Mouse (Mus musculus): ENCODE data around the gene Snai3. TPM values are rescaled to one million over a fixed set of nuclear protein-coding genes. Genes with fewer than 3 reads are reported as not detected.

The Snai3 gene
- polyA plus RNA-seq (2014; fragmentation: Nextera tagmentation; extraction: Ambion mirVana) = not detected in 2 replicates

DNA sequence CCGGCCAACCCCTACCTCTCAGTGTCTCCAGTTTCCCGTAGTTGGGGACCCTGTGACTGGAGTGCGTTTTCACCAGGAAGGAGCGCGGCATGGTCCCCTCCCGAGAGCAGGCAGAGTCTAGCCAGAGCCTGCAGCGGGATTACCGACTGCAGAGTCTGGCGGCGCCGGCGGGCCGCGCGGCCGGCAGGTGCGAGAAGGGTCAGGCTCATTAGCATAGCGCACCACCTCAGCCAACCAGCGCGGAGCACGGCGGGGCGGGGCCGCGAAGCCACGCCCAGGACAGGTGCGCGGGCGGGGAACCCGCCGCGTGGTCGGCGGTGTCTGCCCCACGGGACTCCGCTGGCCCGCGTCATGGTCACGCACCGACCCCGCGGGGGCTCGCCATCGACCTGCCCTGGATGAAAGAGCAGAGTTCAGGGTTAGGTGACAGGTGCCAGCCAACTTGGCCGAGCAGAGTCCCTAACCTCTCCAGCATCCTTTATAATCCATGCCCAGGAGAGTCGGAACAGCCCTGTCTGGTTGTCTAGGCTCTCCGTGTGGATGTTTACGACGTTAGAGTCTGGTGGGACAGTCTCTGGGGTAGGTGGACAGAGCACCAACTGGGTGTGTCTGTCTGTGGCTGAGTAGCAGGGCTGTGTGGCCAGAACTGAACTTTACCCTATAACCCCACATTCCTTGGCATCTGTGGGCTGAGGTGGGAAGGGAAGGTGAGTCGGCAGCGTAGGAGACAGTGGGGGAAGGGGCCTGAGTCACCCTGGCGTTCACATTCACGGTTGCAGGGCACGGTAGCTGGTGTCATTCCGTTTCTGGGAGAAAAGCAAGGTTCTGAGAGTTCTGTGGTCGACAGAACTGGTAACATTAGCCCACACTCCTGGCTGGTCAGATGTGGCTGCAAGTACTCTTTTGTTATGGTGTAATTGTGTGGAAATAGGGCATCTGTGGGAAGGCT is at the start of gene Snai3:
Gene Snai3, minus strand, starts transcription at position 210 of the 949 bp plus-strand sequence.
- Histone ChIP-seq H3K36me3 (ENCODE audit: control insufficient read depth, insufficient read depth, low read length) (no peaks in the 10 kb centered on the region), H3K4me3 (ENCODE audit: low read depth, low read length) (peak within 1 kb of the TSS; percentile 21), H3K4me2 (ENCODE audit: low read depth) (peak within 1 kb of the TSS; percentile 48), H3K9ac (ENCODE audit: low read length) (peak within 1 kb of the TSS; percentile 14), H3K27ac (ENCODE audit: low read depth, low read length) (no peak within 1 kb of the TSS), H3K27me3 (ENCODE audit: control insufficient read depth, insufficient read depth, low read length) (peaks cover 32% of the 10 kb centered on the region), H3K4me1 (ENCODE audit: control insufficient read depth, insufficient read depth, low read length) (peaks cover 12% of the 10 kb centered on the region; the same call in 1 of the 2 replicates), H3K9me3 (ENCODE audit: control insufficient read depth, low read length) (no peaks in the 10 kb centered on the region)
- DNase-seq (ENCODE audit: low spot score) (peak; percentile 52), ATAC-seq (ENCODE audit: insufficient read depth, low FRiP score, low TSS enrichment) (peak; percentile 55; the same call in 1 of the 2 replicates)
- 3% methylated on average over 48 of the region's 56 CpGs for WGBS

DNA sequence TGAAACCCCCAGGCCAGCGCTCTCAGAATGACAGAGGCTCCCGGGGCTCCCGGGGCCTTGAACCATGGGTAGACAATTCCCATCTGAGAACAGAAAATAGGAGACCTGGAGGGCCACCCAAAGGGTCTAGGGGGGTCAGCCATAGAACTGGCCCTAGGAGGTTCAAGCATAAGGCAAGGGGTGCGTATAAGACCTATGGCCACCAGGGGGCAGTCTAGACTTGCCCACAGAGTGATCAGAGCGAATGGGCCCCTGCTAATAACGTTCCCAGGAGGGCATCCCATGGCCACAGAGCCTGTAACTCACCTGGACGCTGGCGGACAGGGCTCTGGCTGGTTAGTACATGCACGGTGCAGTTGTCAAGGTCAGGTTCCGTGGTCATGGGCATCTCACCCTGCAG is 40.3 kb upstream of the Snai3 start:
- Histone ChIP-seq H3K27me3 (ENCODE audit: control insufficient read depth, insufficient read depth, low read length) (no peaks in the 10 kb centered on the region), H3K9ac (ENCODE audit: low read length) (no peak overlapping the region), H3K9me3 (ENCODE audit: control insufficient read depth, low read length) (no peaks in the 10 kb centered on the region), H3K4me3 (ENCODE audit: low read depth, low read length) (no peak overlapping the region), H3K4me2 (ENCODE audit: low read depth) (no peak overlapping the region), H3K27ac (ENCODE audit: low read depth, low read length) (no peak overlapping the region), H3K4me1 (ENCODE audit: control insufficient read depth, insufficient read depth, low read length) (0 out of 2 replicates have a peak, but pooled peaks cover 3% of the 10 kb centered on the region), H3K36me3 (ENCODE audit: control insufficient read depth, insufficient read depth, low read length) (no peaks in the 10 kb centered on the region)
- WGBS = 41% methylated on average over 10 of the region's 10 CpGs
- ATAC-seq (ENCODE audit: insufficient read depth, low FRiP score, low TSS enrichment) = no peak
- DNase-seq (ENCODE audit: low spot score) = peak; percentile 78

DNA sequence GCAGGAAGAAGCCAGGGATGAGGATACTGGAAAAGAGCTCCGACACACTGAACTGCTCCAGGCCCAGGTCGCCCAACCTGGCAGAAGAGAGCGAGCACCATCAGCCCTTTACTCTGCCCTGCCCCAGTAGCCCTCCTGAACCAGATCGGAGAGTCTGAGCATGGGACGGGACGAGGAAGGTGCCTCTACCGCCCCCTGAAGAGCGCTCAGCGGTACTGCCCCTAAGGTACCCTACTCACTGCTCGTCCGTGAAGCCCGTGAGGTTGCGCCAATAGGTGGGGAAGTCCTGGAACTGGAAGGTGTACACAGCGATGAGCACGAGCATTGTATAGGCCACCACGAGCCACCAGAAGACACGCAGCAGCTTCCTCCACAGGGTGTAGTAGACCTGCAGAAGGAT is 37.4 kb upstream of the Snai3 start:
- Histone ChIP-seq H3K27ac (ENCODE audit: low read depth, low read length) (no peak overlapping the region), H3K9me3 (ENCODE audit: control insufficient read depth, low read length) (no peaks in the 10 kb centered on the region), H3K27me3 (ENCODE audit: control insufficient read depth, insufficient read depth, low read length) (no peaks in the 10 kb centered on the region), H3K36me3 (ENCODE audit: control insufficient read depth, insufficient read depth, low read length) (no peaks in the 10 kb centered on the region), H3K9ac (ENCODE audit: low read length) (no peak overlapping the region), H3K4me3 (ENCODE audit: low read depth, low read length) (no peak overlapping the region), H3K4me2 (ENCODE audit: low read depth) (no peak overlapping the region), H3K4me1 (ENCODE audit: control insufficient read depth, insufficient read depth, low read length) (no peaks in the 10 kb centered on the region)
- no peak for ATAC-seq (ENCODE audit: insufficient read depth, low FRiP score, low TSS enrichment)
- DNase-seq (ENCODE audit: low spot score) = no peak
- WGBS = 73% methylated on average over 17 of the region's 17 CpGs

DNA sequence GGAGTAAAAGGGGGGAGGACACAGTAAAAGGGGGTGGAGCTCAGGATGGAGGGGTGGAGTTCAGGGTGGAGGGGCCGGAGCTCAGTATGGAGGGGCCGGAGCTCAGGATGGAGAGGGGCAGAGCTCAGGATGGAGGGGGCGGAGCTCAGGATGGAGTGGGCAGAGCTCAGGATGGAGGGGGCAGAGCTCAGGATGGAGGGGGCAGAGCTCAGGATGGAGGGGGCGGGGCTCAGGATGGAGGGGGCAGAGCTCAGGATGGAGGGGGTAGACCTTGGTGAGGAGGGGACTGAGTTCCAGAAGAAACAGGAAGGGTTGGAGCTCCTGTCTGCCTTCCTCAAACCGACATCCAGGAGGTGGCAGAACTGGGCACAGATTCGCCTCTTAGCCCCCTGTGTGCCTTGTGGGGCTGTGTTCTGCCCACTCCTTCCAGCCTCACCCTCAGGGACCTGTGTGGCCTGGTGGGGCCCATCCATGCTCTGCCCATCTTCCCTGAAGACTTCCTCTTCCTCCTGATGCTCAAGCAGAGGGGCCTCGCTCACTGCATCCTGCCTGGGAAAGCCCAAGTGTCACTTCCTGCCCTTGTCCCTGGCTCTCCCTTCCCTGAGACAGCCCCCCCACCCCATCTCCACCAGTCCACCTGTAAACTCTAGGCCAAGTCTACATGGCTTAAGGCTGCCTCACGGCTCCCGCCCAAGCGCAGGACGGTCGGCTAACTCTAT is 36.6 kb upstream of the Snai3 start:
- H3K27ac ChIP-seq (ENCODE audit: low read depth, low read length) = no peak overlapping the region
- whole genome bisulfite sequencing = 91% methylated on average over 11 of the region's 12 CpGs
- H3K36me3 ChIP-seq (ENCODE audit: control insufficient read depth, insufficient read depth, low read length) = no peaks in the 10 kb centered on the region
- H3K4me1 ChIP-seq (ENCODE audit: control insufficient read depth, insufficient read depth, low read length) = no peaks in the 10 kb centered on the region
- H3K9ac ChIP-seq (ENCODE audit: low read length) = no peak overlapping the region
- no peak for ATAC-seq (ENCODE audit: insufficient read depth, low FRiP score, low TSS enrichment)
- DNase-seq (ENCODE audit: low spot score) = no peak
- H3K27me3 ChIP-seq (ENCODE audit: control insufficient read depth, insufficient read depth, low read length) = no peaks in the 10 kb centered on the region
- no peak overlapping the region for H3K4me3 ChIP-seq (ENCODE audit: low read depth, low read length)
- H3K4me2 ChIP-seq (ENCODE audit: low read depth) = no peak overlapping the region
- H3K9me3 ChIP-seq (ENCODE audit: control insufficient read depth, low read length) = no peaks in the 10 kb centered on the region

DNA sequence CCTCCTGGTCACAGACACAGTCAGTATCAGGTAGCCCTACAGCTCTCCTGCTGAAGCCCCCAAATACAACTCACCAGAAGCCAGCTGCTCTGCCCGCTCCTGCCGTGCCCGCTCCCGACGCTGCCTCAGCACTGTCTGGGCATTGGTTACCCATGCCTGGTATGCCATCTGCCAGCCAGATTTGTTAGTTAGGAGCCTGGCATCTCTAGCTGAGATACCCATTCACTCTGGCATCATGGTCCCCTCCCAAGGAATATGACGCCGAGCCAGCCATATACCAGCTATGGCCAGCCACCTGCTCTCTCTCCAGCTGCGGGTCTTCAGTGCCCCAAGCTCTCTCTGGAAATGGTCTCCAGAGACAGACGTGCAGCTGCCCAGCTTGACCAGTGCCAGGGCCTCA is 27.9 kb upstream of the Snai3 start:
- 94% methylated on average over 9 of the region's 9 CpGs for WGBS
- H3K9me3 ChIP-seq (ENCODE audit: control insufficient read depth, low read length) = no peaks in the 10 kb centered on the region
- no peaks in the 10 kb centered on the region for H3K4me1 ChIP-seq (ENCODE audit: control insufficient read depth, insufficient read depth, low read length)
- H3K4me2 ChIP-seq (ENCODE audit: low read depth) = no peak overlapping the region
- ATAC-seq (ENCODE audit: insufficient read depth, low FRiP score, low TSS enrichment) (no peak), DNase-seq (ENCODE audit: low spot score) (no peak)
- H3K4me3 ChIP-seq (ENCODE audit: low read depth, low read length) = no peak overlapping the region
- no peaks in the 10 kb centered on the region for H3K27me3 ChIP-seq (ENCODE audit: control insufficient read depth, insufficient read depth, low read length)
- H3K9ac ChIP-seq (ENCODE audit: low read length) = no peak overlapping the region
- no peak overlapping the region for H3K27ac ChIP-seq (ENCODE audit: low read depth, low read length)
- peaks cover 7% of the 10 kb centered on the region for H3K36me3 ChIP-seq (ENCODE audit: control insufficient read depth, insufficient read depth, low read length)

DNA sequence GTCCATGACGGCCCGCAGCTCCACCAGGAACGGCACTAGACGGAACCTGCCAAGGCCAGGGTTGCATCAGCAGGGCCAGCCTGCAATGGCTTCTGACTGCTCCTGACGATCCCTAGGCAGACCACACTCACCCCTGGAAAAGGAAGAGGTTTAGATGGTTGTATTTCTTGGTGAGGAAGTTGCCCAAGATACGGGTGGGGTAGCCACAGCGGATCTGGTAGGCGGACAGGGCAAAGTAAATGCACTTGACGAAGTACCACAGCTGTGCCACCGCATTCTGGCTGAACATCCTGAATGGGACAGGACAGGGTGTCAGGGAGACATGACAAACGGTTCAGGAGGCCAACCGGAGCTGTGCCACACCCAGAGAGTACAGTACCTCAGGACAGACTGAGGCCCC is 24.3 kb upstream of the Snai3 start:
- Histone ChIP-seq H3K36me3 (ENCODE audit: control insufficient read depth, insufficient read depth, low read length) (peaks cover 28% of the 10 kb centered on the region), H3K27me3 (ENCODE audit: control insufficient read depth, insufficient read depth, low read length) (no peaks in the 10 kb centered on the region), H3K27ac (ENCODE audit: low read depth, low read length) (no peak overlapping the region), H3K9me3 (ENCODE audit: control insufficient read depth, low read length) (no peaks in the 10 kb centered on the region), H3K9ac (ENCODE audit: low read length) (no peak overlapping the region), H3K4me2 (ENCODE audit: low read depth) (no peak overlapping the region), H3K4me1 (ENCODE audit: control insufficient read depth, insufficient read depth, low read length) (no peaks in the 10 kb centered on the region), H3K4me3 (ENCODE audit: low read depth, low read length) (no peak overlapping the region)
- DNase-seq (ENCODE audit: low spot score) (no peak), ATAC-seq (ENCODE audit: insufficient read depth, low FRiP score, low TSS enrichment) (no peak)
- 93% methylated on average over 12 of the region's 12 CpGs for WGBS

DNA sequence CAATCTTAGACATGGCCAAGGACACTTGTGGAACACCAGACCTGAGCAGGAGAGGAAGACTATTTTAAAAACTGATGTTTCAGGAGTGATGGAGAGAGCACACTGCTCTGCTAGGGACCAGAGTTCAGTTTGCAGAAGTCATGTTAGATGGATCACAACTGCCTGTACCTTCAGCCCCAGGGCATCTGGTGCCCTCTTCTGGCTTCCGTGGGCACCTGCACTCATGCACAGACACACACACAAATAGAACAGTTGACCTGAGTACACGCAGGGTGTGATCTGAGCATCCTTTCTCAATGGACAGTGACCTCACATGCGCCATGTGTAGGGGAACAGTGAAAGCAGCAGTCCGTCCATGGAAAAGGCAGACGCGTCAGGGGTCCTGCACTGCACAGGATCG is 23.3 kb upstream of the Snai3 start:
- H3K36me3 ChIP-seq (ENCODE audit: control insufficient read depth, insufficient read depth, low read length) = peaks cover 33% of the 10 kb centered on the region
- no peak for ATAC-seq (ENCODE audit: insufficient read depth, low FRiP score, low TSS enrichment)

DNA sequence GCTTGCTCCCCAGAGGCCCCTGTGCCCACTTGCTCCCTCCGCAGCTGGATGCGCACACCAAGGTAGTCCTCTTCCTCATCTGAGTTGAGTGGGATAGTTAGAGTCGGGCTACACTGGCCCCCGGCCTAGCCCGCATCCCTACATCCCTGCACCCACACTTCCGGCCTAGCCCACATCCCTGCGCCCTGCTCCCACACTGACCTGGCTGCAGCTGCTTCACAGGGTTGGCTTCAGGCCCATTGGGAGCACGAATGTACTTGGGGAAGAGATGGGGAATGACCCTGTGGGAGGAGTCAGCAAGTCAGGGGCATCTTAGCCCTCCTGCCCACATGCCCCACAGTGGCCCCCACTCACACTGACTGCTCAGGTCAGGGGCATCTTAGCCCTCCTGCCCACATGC is 21.9 kb upstream of the Snai3 start:
- peaks cover 36% of the 10 kb centered on the region for H3K36me3 ChIP-seq (ENCODE audit: control insufficient read depth, insufficient read depth, low read length)
- 94% methylated on average over 8 of the region's 8 CpGs for WGBS

More for the DNA sequence above, 23.3 kb upstream of the Snai3 start:
- DNase-seq (ENCODE audit: low spot score) = no peak
- Histone ChIP-seq H3K27ac (ENCODE audit: low read depth, low read length) (no peak overlapping the region), H3K27me3 (ENCODE audit: control insufficient read depth, insufficient read depth, low read length) (no peaks in the 10 kb centered on the region), H3K4me2 (ENCODE audit: low read depth) (no peak overlapping the region), H3K4me1 (ENCODE audit: control insufficient read depth, insufficient read depth, low read length) (no peaks in the 10 kb centered on the region), H3K9ac (ENCODE audit: low read length) (no peak overlapping the region), H3K9me3 (ENCODE audit: control insufficient read depth, low read length) (no peaks in the 10 kb centered on the region), H3K4me3 (ENCODE audit: low read depth, low read length) (no peak overlapping the region)
- 97% methylated on average over 7 of the region's 7 CpGs for WGBS

More for the DNA sequence above, 21.9 kb upstream of the Snai3 start:
- no peak overlapping the region for H3K4me2 ChIP-seq (ENCODE audit: low read depth)
- no peak overlapping the region for H3K4me3 ChIP-seq (ENCODE audit: low read depth, low read length)
- H3K9ac ChIP-seq (ENCODE audit: low read length) = no peak overlapping the region
- H3K27ac ChIP-seq (ENCODE audit: low read depth, low read length) = no peak overlapping the region
- no peak for DNase-seq (ENCODE audit: low spot score)
- no peaks in the 10 kb centered on the region for H3K4me1 ChIP-seq (ENCODE audit: control insufficient read depth, insufficient read depth, low read length)
- H3K9me3 ChIP-seq (ENCODE audit: control insufficient read depth, low read length) = no peaks in the 10 kb centered on the region
- H3K27me3 ChIP-seq (ENCODE audit: control insufficient read depth, insufficient read depth, low read length) = no peaks in the 10 kb centered on the region
- ATAC-seq (ENCODE audit: insufficient read depth, low FRiP score, low TSS enrichment) = no peak

Data from neural tube, embryonic 11.5 days (tissue).